Mouse (Mus musculus) cerebellum, adult 2 months (tissue): ENCODE measurements at regions not wholly inside any gene's neighbourhood (a gene's known extent, or its start where the extent isn't known, plus 50 kb on each side); places are given as distances from the start of the nearest gene placed in this dataset.

ENCODE experiments used
- CTCF ChIP-seq: fragments of 200-500 bp; IDR thresholded peaks from 2 replicates; pipeline ENCODE4 v1.5.1; 2011; ENCODE audit warnings: low read depth, mild to moderate bottlenecking, control low read depth, low read length, moderate library complexity, borderline replicate concordance; ENCODE audit not compliant: insufficient read depth
- POLR2A ChIP-seq: fragments of 200-500 bp; IDR thresholded peaks from 2 replicates; pipeline ENCODE4 v1.6.1; 2011; ENCODE audit warnings: low read length, control low read depth, borderline replicate concordance; ENCODE audit not compliant: insufficient read depth

- TF ChIP-seq POLR2A (no peak), CTCF (no peak)
These were observed 273.3 kb upstream of the Ppargc1a start for GRCm38 (mm10) chr5:51840638-51841329.
